Mouse (Mus musculus): ENCODE results near the gene Mrtfa.
"Not testable (repeated sequence)": the region's sequence is repeated elsewhere in the genome, so short reads cannot be mapped to it uniquely, and the experiment has no call there.

Gene Mrtfa

GRCm38 (mm10) chr15:81190630-81191178, at the start of gene Mrtfa:
TSS of gene Mrtfa (minus strand) at chr15:81190757.
- in situ Hi-C loops (cut with MboI; ENCODE audit: low pct_unique_long_range_greater_than_20kb in 1 of 2, low sequenced_read_pairs in 2 of 2, unreplicated experiment in 1 of 2) = no loop called here

- in situ Hi-C loops (cut with MboI; ENCODE audit: low pct_unique_long_range_greater_than_20kb in 1 of 2, low sequenced_read_pairs in 2 of 2, unreplicated experiment in 1 of 2) = no loop called here
Measured at GRCm38 (mm10) chr15:81239794-81240343, 49.3 kb upstream of the Mrtfa start.

- in situ Hi-C loops (cut with MboI; ENCODE audit: low pct_unique_long_range_greater_than_20kb in 1 of 2, low sequenced_read_pairs in 2 of 2, unreplicated experiment in 1 of 2) = no loop called here
Measured at GRCm38 (mm10) chr15:81239261-81239660, 48.7 kb upstream of the Mrtfa start.

- in situ Hi-C loops (cut with MboI; ENCODE audit: low pct_unique_long_range_greater_than_20kb in 1 of 2, low sequenced_read_pairs in 2 of 2, unreplicated experiment in 1 of 2) = no loop called here
Measured at GRCm38 (mm10) chr15:81237471-81237870, 46.9 kb upstream of the Mrtfa start.

DNA sequence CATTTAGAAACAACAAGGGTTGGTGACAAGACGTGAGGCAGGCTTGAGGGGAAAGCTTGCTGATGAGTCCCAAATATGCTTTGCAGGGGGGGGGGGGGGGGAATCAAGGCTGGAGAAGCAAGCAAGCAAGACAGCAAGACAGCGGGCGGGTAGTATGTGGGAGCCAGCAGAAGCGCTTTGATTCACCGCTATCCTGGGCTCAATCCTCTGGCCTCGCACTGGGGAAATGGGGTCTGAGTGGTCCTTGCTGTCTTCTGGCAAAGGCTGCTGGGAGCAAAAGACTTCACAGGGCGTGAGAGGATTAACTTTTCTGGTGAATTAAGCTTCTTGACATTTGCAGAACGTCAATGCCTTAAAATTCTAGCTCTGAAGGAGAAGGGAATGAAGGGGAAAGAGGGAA, 45.5 kb upstream of the Mrtfa start:
- in situ Hi-C loops (cut with MboI; ENCODE audit: low pct_unique_long_range_greater_than_20kb in 1 of 2, low sequenced_read_pairs in 2 of 2, unreplicated experiment in 1 of 2) = no loop called here

- in situ Hi-C loops (cut with MboI; ENCODE audit: low pct_unique_long_range_greater_than_20kb in 1 of 2, low sequenced_read_pairs in 2 of 2, unreplicated experiment in 1 of 2) = no loop called here
Measured at GRCm38 (mm10) chr15:81235086-81235920, 44.7 kb upstream of the Mrtfa start, which contains the start of gene Mchr1. TSS of gene Mchr1 (plus strand) at chr15:81235499.

GRCm38 (mm10) chr15:81231325-81231724, 40.8 kb upstream of the Mrtfa start:
- in situ Hi-C loops (cut with MboI; ENCODE audit: low pct_unique_long_range_greater_than_20kb in 1 of 2, low sequenced_read_pairs in 2 of 2, unreplicated experiment in 1 of 2) = no loop called here

GRCm38 (mm10) chr15:81229791-81230190, 39.2 kb upstream of the Mrtfa start:
- in situ Hi-C loops (cut with MboI; ENCODE audit: low pct_unique_long_range_greater_than_20kb in 1 of 2, low sequenced_read_pairs in 2 of 2, unreplicated experiment in 1 of 2) = no loop called here

- in situ Hi-C loops (cut with MboI; ENCODE audit: low pct_unique_long_range_greater_than_20kb in 1 of 2, low sequenced_read_pairs in 2 of 2, unreplicated experiment in 1 of 2) = no loop called here
Measured at GRCm38 (mm10) chr15:81228258-81228657, 37.7 kb upstream of the Mrtfa start.

GRCm38 (mm10) chr15:81227275-81227674, 36.7 kb upstream of the Mrtfa start:
- in situ Hi-C loops (cut with MboI; ENCODE audit: low pct_unique_long_range_greater_than_20kb in 1 of 2, low sequenced_read_pairs in 2 of 2, unreplicated experiment in 1 of 2) = no loop called here

DNA sequence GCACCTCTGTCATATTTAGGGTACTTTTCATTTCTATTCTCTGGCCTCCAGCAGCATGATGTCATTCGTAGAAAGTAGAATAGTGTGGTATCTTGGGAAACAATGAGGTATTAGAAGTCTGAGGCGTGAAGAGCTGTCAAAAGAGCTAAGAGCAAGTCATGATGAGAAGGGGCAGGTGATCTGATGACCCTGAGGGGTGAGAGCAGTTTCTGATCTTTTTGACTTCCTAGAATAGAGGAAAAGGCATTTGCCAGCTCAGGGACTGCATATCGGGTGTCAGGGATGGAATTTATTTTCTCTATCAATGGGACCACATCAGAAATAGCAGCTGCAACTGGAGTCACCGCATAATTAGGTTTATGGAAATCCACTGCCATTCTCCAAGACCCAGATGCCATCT, 36.2 kb upstream of the Mrtfa start:
- in situ Hi-C loops (cut with MboI; ENCODE audit: low pct_unique_long_range_greater_than_20kb in 1 of 2, low sequenced_read_pairs in 2 of 2, unreplicated experiment in 1 of 2) = no loop called here

DNA sequence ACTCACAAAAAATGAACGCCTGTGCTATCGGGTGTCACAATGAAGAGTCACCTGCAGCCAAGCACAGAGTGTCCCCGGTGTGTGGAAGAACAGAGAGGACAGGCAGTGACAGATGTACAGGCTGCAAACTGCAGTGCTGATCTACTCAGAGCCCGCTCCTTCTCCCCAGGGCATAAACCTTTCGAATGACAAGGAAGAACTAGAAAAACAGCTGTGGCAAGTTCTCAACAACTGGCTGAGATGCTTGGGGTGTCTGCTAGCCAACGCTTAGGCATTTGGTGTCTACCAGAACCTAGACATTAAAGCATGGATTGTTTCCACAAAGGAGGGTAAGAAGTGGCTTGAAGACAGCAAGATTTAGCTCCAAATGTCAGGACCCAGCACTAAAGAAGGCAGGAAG, 35.2 kb upstream of the Mrtfa start:
- in situ Hi-C loops (cut with MboI; ENCODE audit: low pct_unique_long_range_greater_than_20kb in 1 of 2, low sequenced_read_pairs in 2 of 2, unreplicated experiment in 1 of 2) = no loop called here

DNA sequence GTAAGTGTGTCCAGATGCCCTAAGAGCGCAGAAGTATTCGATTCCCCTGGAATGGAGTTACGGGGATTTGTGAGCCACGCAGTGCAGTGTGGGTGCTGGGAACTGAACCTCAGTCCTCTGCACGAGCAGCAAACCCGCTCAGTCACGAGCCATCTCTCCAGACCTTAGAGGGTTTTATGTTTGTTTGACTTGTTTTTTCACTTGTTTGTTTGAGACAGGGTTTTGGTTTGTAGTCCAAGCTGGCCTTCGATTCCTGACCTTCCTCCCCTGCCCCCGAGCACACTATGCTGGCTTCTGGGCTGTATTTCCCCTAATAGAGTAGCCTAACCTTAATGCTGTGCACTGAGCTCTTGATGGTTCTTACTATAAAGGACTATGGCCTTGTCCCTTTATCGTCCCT, 34.5 kb upstream of the Mrtfa start:
- in situ Hi-C loops (cut with MboI; ENCODE audit: low pct_unique_long_range_greater_than_20kb in 1 of 2, low sequenced_read_pairs in 2 of 2, unreplicated experiment in 1 of 2) = no loop called here

- in situ Hi-C loops (cut with MboI; ENCODE audit: low pct_unique_long_range_greater_than_20kb in 1 of 2, low sequenced_read_pairs in 2 of 2, unreplicated experiment in 1 of 2) = no loop called here
Measured at GRCm38 (mm10) chr15:81221446-81221845, 30.9 kb upstream of the Mrtfa start.

GRCm38 (mm10) chr15:81220051-81220450, 29.5 kb upstream of the Mrtfa start:
- in situ Hi-C loops (cut with MboI; ENCODE audit: low pct_unique_long_range_greater_than_20kb in 1 of 2, low sequenced_read_pairs in 2 of 2, unreplicated experiment in 1 of 2) = not testable (repeated sequence)

DNA sequence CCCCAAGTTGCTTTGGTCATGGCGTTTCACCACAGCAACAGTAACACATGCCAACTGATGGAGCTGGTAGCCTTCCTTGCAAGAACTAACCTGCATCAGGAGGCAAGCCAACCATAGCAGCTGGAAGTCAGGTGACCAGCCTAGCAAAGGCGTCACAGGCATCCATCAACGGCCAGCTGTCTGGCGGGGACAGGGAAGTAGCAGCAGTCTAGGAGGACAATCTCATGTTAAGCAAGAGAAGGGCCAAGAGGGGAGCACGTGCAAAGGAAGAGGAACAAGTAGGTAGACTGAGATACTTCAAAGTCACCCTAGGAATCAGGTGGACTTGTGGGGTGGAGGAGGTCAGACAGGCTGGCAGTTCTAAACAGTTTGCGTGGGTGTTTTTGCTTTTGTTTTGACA, 28.5 kb upstream of the Mrtfa start:
- in situ Hi-C loops (cut with MboI; ENCODE audit: low pct_unique_long_range_greater_than_20kb in 1 of 2, low sequenced_read_pairs in 2 of 2, unreplicated experiment in 1 of 2) = no loop called here

DNA sequence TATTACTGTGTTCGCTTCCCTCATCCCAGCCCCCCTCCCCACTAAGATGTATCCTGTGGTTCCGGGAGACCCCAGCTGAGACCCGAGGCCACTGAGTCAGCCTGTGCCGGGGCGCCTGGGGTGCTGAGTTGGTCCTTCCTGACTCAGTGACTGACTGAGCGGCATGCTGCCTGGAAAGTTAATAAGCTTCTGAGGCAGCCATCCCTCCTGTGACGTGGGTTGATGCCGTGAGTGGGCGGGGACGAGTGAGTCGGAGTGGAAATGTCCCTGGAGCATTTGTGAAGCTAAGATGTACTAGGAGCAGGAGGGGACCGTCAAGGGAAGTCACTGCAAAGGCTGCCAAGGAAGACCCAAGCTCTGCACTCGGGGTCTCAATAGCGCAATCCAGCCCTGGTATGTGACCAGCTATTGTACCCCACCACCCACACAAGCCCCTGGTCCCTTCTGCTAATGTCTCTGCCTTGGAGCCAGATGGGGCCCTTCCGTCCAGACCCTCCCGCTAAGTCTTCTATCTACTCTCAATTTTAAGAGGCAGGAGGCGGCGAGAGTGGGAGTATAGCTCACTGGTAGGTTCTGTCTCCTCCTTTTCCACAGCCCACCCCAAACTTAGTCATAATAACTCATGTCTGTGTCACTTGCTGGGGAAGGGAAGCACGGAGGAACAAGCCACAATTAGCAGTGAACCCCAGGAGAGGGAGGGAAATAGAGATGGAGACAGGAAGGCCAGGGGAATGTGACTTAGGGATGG, 26.5 kb upstream of the Mrtfa start:
- in situ Hi-C loops (cut with MboI; ENCODE audit: low pct_unique_long_range_greater_than_20kb in 1 of 2, low sequenced_read_pairs in 2 of 2, unreplicated experiment in 1 of 2) = no loop called here

DNA sequence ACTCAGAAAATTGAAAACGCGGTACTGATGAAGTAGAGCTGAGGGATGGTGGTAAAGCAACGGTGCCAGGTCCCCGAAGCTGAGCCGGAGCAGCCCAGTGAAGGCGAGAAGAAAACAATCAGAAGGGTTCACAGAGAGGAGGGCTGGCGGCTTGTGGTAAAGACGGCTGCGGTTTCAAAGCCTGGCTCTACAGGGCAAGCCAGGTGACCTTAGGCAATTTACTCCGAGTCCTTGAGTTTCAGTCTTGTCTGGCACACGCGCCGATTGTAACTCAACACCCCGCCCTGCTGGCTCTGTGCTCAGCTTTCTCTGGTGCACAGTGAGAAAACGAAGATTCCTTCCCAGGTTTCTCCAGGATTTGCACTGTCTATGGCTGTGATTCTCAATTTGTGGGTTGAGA, 22.4 kb upstream of the Mrtfa start:
- in situ Hi-C loops (cut with MboI; ENCODE audit: low pct_unique_long_range_greater_than_20kb in 1 of 2, low sequenced_read_pairs in 2 of 2, unreplicated experiment in 1 of 2) = no loop called here

GRCm38 (mm10) chr15:81210496-81210895, 19.9 kb upstream of the Mrtfa start:
- in situ Hi-C loops (cut with MboI; ENCODE audit: low pct_unique_long_range_greater_than_20kb in 1 of 2, low sequenced_read_pairs in 2 of 2, unreplicated experiment in 1 of 2) = no loop called here

All from mouse embryonic stem cell (cell line).